ENCODE assay signal across 9 mouse cellular contexts in genomic region chr11:5259944-5260598, GRCm38 (mm10). TPM values are rescaled to one million over a fixed set of nuclear protein-coding genes. Genes with fewer than 3 reads are reported as not detected.
DNase-seq lines count a peak whose midpoint lies in the region; ATAC-seq and TF ChIP-seq lines count a peak whose summit lies in the region.
"Had no signal": no experiment of that assay in that cellular context is flagged by ENCODE, and none has a peak within 500 bp of the region (broad histone marks: within the 10 kb centered on the region; RNA-seq: fewer than 3 reads in every experiment).

No protein-coding gene starts in this region.

- peak overlapping the region; percentile 58 for H3K4me3 ChIP-seq in megakaryocyte, embryonic 14.5 days (replicated peaks)
- peak overlapping the region; percentile 73 for H3K4me3 ChIP-seq in forebrain, postnatal 0 days (ENCODE audit: low read depth, low read length)
- 0 out of 4 replicates have a peak overlapping the region, but pooled peaks of 1 of the 2 experiments have one; percentile 73 for H3K4me3 ChIP-seq in liver, embryonic 14.5 days (ENCODE audit: insufficient read depth in 1 of 2, low read depth in 2 of 2, low read length in 2 of 2)

- H3K36me3 ChIP-seq in megakaryocyte, embryonic 14.5 days (replicated peaks; ENCODE audit: low read length), result no peaks in the 10 kb centered on the region
- no peaks in the 10 kb centered on the region for H3K36me3 ChIP-seq in forebrain, postnatal 0 days (ENCODE audit: insufficient read depth)
- H3K36me3 ChIP-seq in liver, embryonic 14.5 days (replicated peaks; ENCODE audit: control insufficient read depth, insufficient read depth, low read depth), result no peaks in the 10 kb centered on the region

- TF ChIP-seq EP300 in liver, embryonic 14.5 days (IDR thresholded peaks at IDR 0.05; ENCODE audit: low read depth), result no peak

- WGBS in forebrain, postnatal 0 days, result 52% methylated on average over 10 of the region's 10 CpGs
- 56% methylated on average over 10 of the region's 10 CpGs for WGBS in liver, embryonic 14.5 days (ENCODE audit: insufficient replicate concordance)

- peaks cover 39% of the 10 kb centered on the region for H3K4me1 ChIP-seq in megakaryocyte, embryonic 14.5 days
- peaks cover 8% of the 10 kb centered on the region; the same call in 1 of the 2 replicates for H3K4me1 ChIP-seq in forebrain, postnatal 0 days (ENCODE audit: insufficient read depth)
- peaks cover 2 to 7% of the 10 kb centered on the region in 2 experiments; a peak in 2 of 4 replicates for H3K4me1 ChIP-seq in liver, embryonic 14.5 days (replicated peaks; ENCODE audit: control insufficient read depth in 2 of 2, insufficient read depth in 2 of 2, low read length in 1 of 2)

- peak overlapping the region; percentile 84 for H3K4me2 ChIP-seq in forebrain, postnatal 0 days (ENCODE audit: low read depth)
- peak overlapping the region; percentile 75; the same call in 1 of the 2 replicates for H3K4me2 ChIP-seq in liver, embryonic 14.5 days (ENCODE audit: low read depth)

- H3K27me3 ChIP-seq in megakaryocyte, embryonic 14.5 days (replicated peaks), result peaks cover 28% of the 10 kb centered on the region
- H3K27me3 ChIP-seq in forebrain, postnatal 0 days (ENCODE audit: insufficient read depth, low read length), result no peaks in the 10 kb centered on the region; the same call in 1 of the 2 replicates
- peaks cover 25% of the 10 kb centered on the region for H3K27me3 ChIP-seq in liver, embryonic 14.5 days (ENCODE audit: control insufficient read depth, insufficient read depth, low read length)

- no peaks in the 10 kb centered on the region for H3K9me3 ChIP-seq in megakaryocyte, embryonic 14.5 days
- H3K9me3 ChIP-seq in forebrain, postnatal 0 days (ENCODE audit: low read length), result no peaks in the 10 kb centered on the region
- H3K9me3 ChIP-seq in liver, embryonic 14.5 days (ENCODE audit: control insufficient read depth, low read length), result no peaks in the 10 kb centered on the region

- no peak for ATAC-seq in megakaryocyte, adult 5-6 weeks (ENCODE audit: poor library complexity, severe bottlenecking)
- no peak for ATAC-seq in forebrain, postnatal 0 days
- no peak for ATAC-seq in liver, embryonic 14.5 days (ENCODE audit: insufficient read depth)
- ATAC-seq in frontal cortex, adult (ENCODE audit: low TSS enrichment), result no peak

- DNase-seq in forebrain, postnatal 0 days, result no peak
- no peak for DNase-seq in liver, embryonic 14.5 days (ENCODE audit: low read depth in 3 of 3, low spot score in 3 of 3)
- peak; percentile 34 for DNase-seq in thymus, postnatal 36 days
- DNase-seq in right cerebral cortex, adult 18-20 months, result no peak
- DNase-seq in spleen, adult 12 weeks (ENCODE audit: low spot score), result no peak
- DNase-seq: adrenal gland, adult 2 months had no signal

- no peak for TF ChIP-seq CTCF in forebrain, postnatal 0 days (IDR thresholded peaks at IDR 0.05; ENCODE audit: low read depth)
- no peak for TF ChIP-seq CTCF in liver, embryonic 14.5 days (IDR thresholded peaks at IDR 0.05; ENCODE audit: low read depth)

- no peak overlapping the region for H3K9ac ChIP-seq in forebrain, postnatal 0 days
- H3K9ac ChIP-seq in liver, embryonic 14.5 days (replicated peaks), result no peak overlapping the region

- H3K27ac ChIP-seq in forebrain, postnatal 0 days (ENCODE audit: low read depth, low read length), result no peak overlapping the region
- H3K27ac ChIP-seq in liver, embryonic 14.5 days, result no peak overlapping the region

RNA-seq across cellular contexts. Expression of gene Kremen1, which starts 1.3 kb away (rescaled TPM):
- 3.7 and 7.2 TPM in 2 replicates for polyA plus RNA-seq in megakaryocyte, embryonic 14.5 days (2012; ENCODE audit: insufficient read depth, low replicate concordance)
- 4.2 and 5.4 TPM in 2 replicates for total RNA-seq in megakaryocyte, adult 5-6 weeks (2015)
- total RNA-seq in megakaryocyte, adult 5-6 weeks (2017), result 4.2 and 5.4 TPM in 2 replicates
- total RNA-seq in forebrain, postnatal 0 days (2014; rRNA removed), result 7.5 and 9.7 TPM in 2 replicates
- 2.3 and 2.9 TPM in 2 replicates for polyA plus RNA-seq in forebrain, postnatal 0 days (2015; fragmentation: Nextera tagmentation; extraction: Ambion mirVana)
- polyA plus RNA-seq in liver, embryonic 14.5 days (2012; rRNA removed), result 0.95 and 1.0 TPM in 2 replicates
- polyA plus RNA-seq in liver, embryonic 14.5 days (2014; fragmentation: Nextera tagmentation; extraction: Ambion mirVana), result 0.47 and 0.77 TPM in 2 replicates

Comparison
In these comparisons a context has a peak if more than half of its experiments do, and no peak if none do; other contexts are left out.
1. DNase-seq: peak in thymus, postnatal 36 days (2 of 2); none in forebrain, postnatal 0 days (single experiment), liver, embryonic 14.5 days (0 of 3), right cerebral cortex, adult 18-20 months (single experiment) and spleen, adult 12 weeks (single experiment).